Comparison of ENCODE assay signal across 8 mouse cellular contexts in genomic region chr1:163150203-163150855, GRCm38 (mm10).
DNase-seq lines count a peak whose midpoint lies in the region; ATAC-seq and TF ChIP-seq lines count a peak whose summit lies in the region.

No protein-coding gene starts in this region.

- CTCF ChIA-PET in Patski (lab: Charles Lee), result interaction anchor here (0.6 to 3.0 kb wide), 19 partner anchors 9 to 988 kb away, joined by 3 to 15 read pairs (median 4); no protein-coding TSS in a partner anchor

- no peak overlapping the region for H3K27ac ChIP-seq in forebrain, postnatal 0 days (ENCODE audit: low read depth, low read length)
- no peak overlapping the region for H3K27ac ChIP-seq in lung, embryonic 15.5 days

- H3K9me3 ChIP-seq in forebrain, postnatal 0 days (ENCODE audit: low read length), result no peaks in the 10 kb centered on the region
- no peaks in the 10 kb centered on the region for H3K9me3 ChIP-seq in lung, embryonic 15.5 days

- intact Hi-C loops in heart, postnatal 25 days (cut with DNase I), result loop anchor here (2.0 to 10.0 kb wide), 5 partner anchors 156 to 984 kb away; no protein-coding TSS in a partner anchor

- H3K4me1 ChIP-seq in forebrain, postnatal 0 days (ENCODE audit: insufficient read depth), result no peaks in the 10 kb centered on the region
- 0 out of 2 replicates have a peak, but pooled peaks cover 4% of the 10 kb centered on the region for H3K4me1 ChIP-seq in lung, embryonic 15.5 days

- TF ChIP-seq CTCF in Patski (IDR thresholded peaks at IDR 0.05), result peak; percentile 92
- TF ChIP-seq CTCF in forebrain, postnatal 0 days (IDR thresholded peaks at IDR 0.05; ENCODE audit: low read depth), result peak; percentile 92

- H3K4me3 ChIP-seq in forebrain, postnatal 0 days (ENCODE audit: low read depth, low read length), result peak overlapping the region; percentile 32
- peak overlapping the region; percentile 33 for H3K4me3 ChIP-seq in lung, embryonic 15.5 days

- ATAC-seq in Patski, result no peak
- peak; percentile 98 for ATAC-seq in forebrain, postnatal 0 days
- ATAC-seq in lung, embryonic 15.5 days (ENCODE audit: borderline replicate concordance, extremely low read depth, low FRiP score, low TSS enrichment), result peak; percentile 79; the same call in 1 of the 2 replicates
- no peak for ATAC-seq in erythroblast, adult 5-6 weeks (replicated peaks; ENCODE audit: low FRiP score, poor library complexity, severe bottlenecking)

- H3K9ac ChIP-seq in forebrain, postnatal 0 days, result 0 out of 2 replicates have a peak overlapping the region, but pooled peaks have one; percentile 6
- H3K9ac ChIP-seq in lung, embryonic 15.5 days, result no peak overlapping the region

- no peaks in the 10 kb centered on the region for H3K36me3 ChIP-seq in forebrain, postnatal 0 days (ENCODE audit: insufficient read depth)
- H3K36me3 ChIP-seq in lung, embryonic 15.5 days, result no peaks in the 10 kb centered on the region

- DNase-seq in Patski (ENCODE audit: low read depth, low spot score), result no peak
- DNase-seq in cerebellum, adult 18-20 months, result peak; percentile 21 to 26
- DNase-seq in forebrain, postnatal 0 days, result peak; percentile 92
- DNase-seq in heart, postnatal 25 days (ENCODE audit: low spot score), result peak; percentile 14
- DNase-seq in large intestine, adult 2 months (ENCODE audit: low read depth, low spot score), result peak; percentile 32
- peak; percentile 23 for DNase-seq in ovary, postnatal 36 days (ENCODE audit: low spot score)

- POLR2A ChIA-PET in Patski (lab: Charles Lee), result interaction anchor here (0.6 kb wide), 2 partner anchors 411 to 756 kb away, joined by 3 read pairs; no protein-coding TSS in a partner anchor

- H3K27me3 ChIP-seq in Patski, result no peaks in the 10 kb centered on the region
- no peaks in the 10 kb centered on the region for H3K27me3 ChIP-seq in forebrain, postnatal 0 days (ENCODE audit: insufficient read depth, low read length)
- H3K27me3 ChIP-seq in lung, embryonic 15.5 days, result no peaks in the 10 kb centered on the region

- peak overlapping the region; percentile 48 for H3K4me2 ChIP-seq in forebrain, postnatal 0 days (ENCODE audit: low read depth)
- peak overlapping the region; percentile 50 for H3K4me2 ChIP-seq in lung, embryonic 15.5 days

- in situ Hi-C loops in Patski (cut with MboI; ENCODE audit: low pct_unique_long_range_greater_than_20kb), result loop anchor here (5.0 kb wide), 1 partner anchor 697 kb away; no protein-coding TSS in a partner anchor

- 24% methylated on average over 13 of the region's 13 CpGs for WGBS in forebrain, postnatal 0 days
- 24% methylated on average over 13 of the region's 13 CpGs for WGBS in large intestine, adult 2 months
- WGBS in lung, embryonic 15.5 days, result 17% methylated on average over 13 of the region's 13 CpGs

Comparison
In these comparisons a context has a peak if more than half of its experiments do, and no peak if none do; other contexts are left out.
1. ATAC-seq: peak in forebrain, postnatal 0 days (single experiment) and lung, embryonic 15.5 days (single experiment); none in Patski (single experiment) and erythroblast, adult 5-6 weeks (single experiment).